Comparison of ENCODE assay signal across 25 mouse cellular contexts in the genomic region with DNA sequence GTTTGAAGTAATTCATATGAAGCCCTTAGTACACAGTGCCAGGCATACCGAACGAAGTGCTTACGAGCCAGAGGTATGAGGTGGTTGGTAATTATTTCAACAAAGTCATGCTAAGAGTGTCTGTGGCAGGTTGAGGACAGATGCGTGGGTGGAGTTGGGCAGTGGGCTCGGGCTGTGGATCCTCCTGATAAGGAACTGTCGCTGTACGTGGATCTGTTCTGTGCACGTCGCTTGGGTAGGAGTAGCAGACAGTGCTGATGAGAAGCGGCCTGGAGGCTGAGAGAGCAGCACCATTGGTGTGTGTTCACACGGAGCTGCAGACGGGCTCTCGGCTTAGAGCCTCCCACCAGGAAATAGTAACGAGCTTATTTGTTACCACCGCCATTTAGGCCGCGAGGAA.
"Had no signal": no experiment of that assay in that cellular context is flagged by ENCODE, and none has a peak within 500 bp of the region (broad histone marks: within the 10 kb centered on the region; RNA-seq: fewer than 3 reads in every experiment).

No protein-coding gene starts in this region.

- ATAC-seq: hindbrain, postnatal 0 days; intestine, embryonic 16.5 days had no signal

- DNase-seq: gastrocnemius, adult 2 months; gastrocnemius, postnatal 10 days; gastrocnemius, postnatal 25 days; heart, adult 18-20 months; heart, postnatal 4 days; kidney, adult 11 months; kidney, adult 8-10 months; kidney, postnatal 14 days; kidney, postnatal 36 days; layer of hippocampus, adult 9-11 months; layer of hippocampus, postnatal 36 days; left cerebral cortex, postnatal 4 days had no signal

- H3K27me3 ChIP-seq: heart, embryonic 13.5 days; heart, embryonic 15.5 days; hindbrain, embryonic 13.5 days; hindbrain, embryonic 15.5 days; kidney, embryonic 15.5 days; limb, embryonic 13.5 days; limb, embryonic 15.5 days had no signal

- H3K4me2 ChIP-seq: heart, embryonic 13.5 days; heart, embryonic 15.5 days; hindbrain, embryonic 13.5 days; hindbrain, embryonic 15.5 days; kidney, embryonic 15.5 days; limb, embryonic 13.5 days; limb, embryonic 15.5 days; liver, embryonic 11.5 days had no signal

- H3K27ac ChIP-seq: gastrocnemius, adult 2 months; heart, embryonic 10.5 days; heart, embryonic 13.5 days; heart, embryonic 15.5 days; hindbrain, embryonic 13.5 days; hindbrain, embryonic 15.5 days; hindbrain, postnatal 0 days; kidney, embryonic 15.5 days; kidney, postnatal 0 days; limb, embryonic 13.5 days; limb, embryonic 15.5 days; liver, embryonic 14.5 days had no signal

- H3K4me1 ChIP-seq: hindbrain, embryonic 15.5 days; kidney, embryonic 15.5 days; limb, embryonic 13.5 days; limb, embryonic 15.5 days had no signal

- H3K9me3 ChIP-seq: heart, embryonic 10.5 days; heart, embryonic 13.5 days; heart, embryonic 15.5 days; hindbrain, embryonic 13.5 days; hindbrain, embryonic 15.5 days; kidney, embryonic 15.5 days; limb, embryonic 13.5 days; limb, embryonic 15.5 days had no signal

- H3K9ac ChIP-seq: heart, embryonic 13.5 days; heart, embryonic 15.5 days; hindbrain, embryonic 13.5 days; hindbrain, embryonic 15.5 days; kidney, embryonic 15.5 days; limb, embryonic 13.5 days; limb, embryonic 15.5 days; liver, embryonic 14.5 days had no signal

- H3K4me3 ChIP-seq: gastrocnemius, adult 2 months; heart, embryonic 10.5 days; heart, embryonic 13.5 days; heart, embryonic 15.5 days; hindbrain, embryonic 13.5 days; hindbrain, embryonic 15.5 days; kidney, embryonic 15.5 days; limb, embryonic 13.5 days; limb, embryonic 15.5 days had no signal
